Mouse (Mus musculus): ENCODE data around the gene Wdr83os. TPM values are rescaled to one million over a fixed set of nuclear protein-coding genes. Genes with fewer than 3 reads are reported as not detected.
A peak's percentile ranks its signal among the peaks of the same experiment; 100 is the strongest.
"Not testable (repeated sequence)": the region's sequence is repeated elsewhere in the genome, so short reads cannot be mapped to it uniquely, and the experiment has no call there.

Wdr83os gene
- polyA plus RNA-seq, 1 experiment from 2014 or later = 123 TPM

DNA sequence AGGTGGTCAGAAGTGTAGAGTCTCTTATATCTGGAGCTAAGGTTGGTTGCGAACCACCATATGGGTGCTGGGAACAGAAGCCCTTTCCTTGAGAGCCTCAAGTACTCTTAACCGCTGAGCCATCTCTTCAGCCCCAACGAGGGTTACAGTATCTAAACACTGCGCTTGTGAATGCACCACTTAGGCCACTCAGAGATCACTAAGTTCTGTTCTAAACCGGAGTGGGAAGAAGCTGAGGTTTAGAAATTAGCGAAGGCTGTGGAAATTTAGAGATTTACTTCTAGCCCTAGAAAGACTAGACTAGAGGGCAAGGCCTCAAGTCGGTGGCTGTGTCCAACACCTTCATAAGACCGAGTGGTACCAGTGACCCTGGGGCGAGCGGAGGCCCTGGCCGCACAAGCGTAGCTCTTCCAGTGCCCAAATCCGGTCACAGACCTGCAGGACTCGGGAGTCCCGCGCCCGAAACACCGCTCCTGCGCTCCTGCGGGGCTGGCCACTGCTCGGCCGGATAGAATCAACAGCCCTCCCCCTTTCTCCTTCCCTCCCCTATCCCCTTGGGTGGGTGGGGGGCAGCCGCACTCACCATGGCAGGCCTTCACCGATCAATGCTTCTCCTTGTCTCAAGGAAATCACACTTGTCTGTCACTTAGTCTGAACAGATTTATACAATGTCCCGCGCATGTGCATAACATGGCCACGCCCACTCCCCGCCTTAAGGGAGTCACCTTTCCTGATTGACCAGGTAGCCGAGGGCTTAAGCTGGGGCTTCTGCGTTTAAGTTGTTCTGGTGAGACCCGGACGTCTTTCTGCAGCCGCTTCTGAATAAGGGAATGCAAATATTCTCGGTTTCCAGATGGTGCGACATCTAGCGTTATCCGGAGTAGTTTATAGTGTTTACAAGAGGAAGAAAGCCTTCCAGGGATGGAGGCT lies 38.8 kb downstream of the Wdr83os start:
- ATAC-seq (ENCODE audit: low FRiP score) (peak; percentile 71), DNase-seq (ENCODE audit: low spot score) (peak; percentile 84)
- 7% methylated on average over 37 of the region's 37 CpGs for WGBS
- Histone ChIP-seq H3K9me3 (ENCODE audit: control insufficient read depth, low read length) (no peaks in the 10 kb centered on the region), H3K4me1 (replicated peaks; ENCODE audit: control insufficient read depth, insufficient read depth, low read length) (no peaks in the 10 kb centered on the region), H3K36me3 (ENCODE audit: control insufficient read depth, insufficient read depth, low read length) (no peaks in the 10 kb centered on the region), H3K4me2 (replicated peaks; ENCODE audit: low read depth, low read length) (peak overlapping the region; percentile 49), H3K9ac (ENCODE audit: low read depth, low read length) (peak overlapping the region; percentile 69; the same call in 1 of the 2 replicates), H3K27ac (ENCODE audit: low read depth, low read length) (peak overlapping the region; percentile 45; the same call in 1 of the 2 replicates), H3K4me3 (ENCODE audit: low read depth, low read length) (peak overlapping the region; percentile 58), H3K27me3 (ENCODE audit: control insufficient read depth, insufficient read depth, low read length) (no peaks in the 10 kb centered on the region)

GRCm38 (mm10) chr8:85120251-85120650 lies 39.7 kb downstream of the Wdr83os start:
- H3K27ac ChIP-seq (ENCODE audit: low read depth, low read length); DNase-seq (ENCODE audit: low spot score); H3K9ac ChIP-seq (ENCODE audit: low read depth, low read length); ATAC-seq (ENCODE audit: low FRiP score); H3K36me3 ChIP-seq (ENCODE audit: control insufficient read depth, insufficient read depth, low read length); H3K27me3 ChIP-seq (ENCODE audit: control insufficient read depth, insufficient read depth, low read length); H3K4me1 ChIP-seq (replicated peaks; ENCODE audit: control insufficient read depth, insufficient read depth, low read length); H3K4me3 ChIP-seq (ENCODE audit: low read depth, low read length); H3K4me2 ChIP-seq (replicated peaks; ENCODE audit: low read depth, low read length); H3K9me3 ChIP-seq (ENCODE audit: control insufficient read depth, low read length): not testable (repeated sequence)
- 87% methylated on average over 5 of the region's 5 CpGs for WGBS

GRCm38 (mm10) chr8:85122995-85123394 lies 42.5 kb downstream of the Wdr83os start, which contains the start of gene Zfp791:
Gene Zfp791, minus strand, starts transcription at chr8:85123095.
- no peaks in the 10 kb centered on the region for H3K36me3 ChIP-seq (ENCODE audit: control insufficient read depth, insufficient read depth, low read length)
- H3K27ac ChIP-seq (ENCODE audit: low read depth, low read length) = no peak within 1 kb of the TSS
- H3K4me3 ChIP-seq (ENCODE audit: low read depth, low read length) = no peak within 1 kb of the TSS
- H3K4me1 ChIP-seq (replicated peaks; ENCODE audit: control insufficient read depth, insufficient read depth, low read length) = no peaks in the 10 kb centered on the region
- 77% methylated on average over 3 of the region's 3 CpGs for WGBS
- H3K4me2 ChIP-seq (replicated peaks; ENCODE audit: low read depth, low read length) = no peak within 1 kb of the TSS
- H3K9me3 ChIP-seq (ENCODE audit: control insufficient read depth, low read length) = no peaks in the 10 kb centered on the region
- H3K27me3 ChIP-seq (ENCODE audit: control insufficient read depth, insufficient read depth, low read length) = no peaks in the 10 kb centered on the region
- no peak for ATAC-seq (ENCODE audit: low FRiP score)
- no peak for DNase-seq (ENCODE audit: low spot score)
- H3K9ac ChIP-seq (ENCODE audit: low read depth, low read length) = no peak within 1 kb of the TSS

GRCm38 (mm10) chr8:85123691-85124090 lies 43.2 kb downstream of the Wdr83os start:
- WGBS = 89% methylated on average over 8 of the region's 8 CpGs

More at GRCm38 (mm10) chr8:85123691-85124090, 43.2 kb downstream of the Wdr83os start:
- Histone ChIP-seq H3K4me2 (replicated peaks; ENCODE audit: low read depth, low read length) (no peak overlapping the region), H3K4me1 (replicated peaks; ENCODE audit: control insufficient read depth, insufficient read depth, low read length) (no peaks in the 10 kb centered on the region), H3K27me3 (ENCODE audit: control insufficient read depth, insufficient read depth, low read length) (no peaks in the 10 kb centered on the region), H3K27ac (ENCODE audit: low read depth, low read length) (no peak overlapping the region), H3K9ac (ENCODE audit: low read depth, low read length) (no peak overlapping the region), H3K4me3 (ENCODE audit: low read depth, low read length) (no peak overlapping the region), H3K9me3 (ENCODE audit: control insufficient read depth, low read length) (no peaks in the 10 kb centered on the region), H3K36me3 (ENCODE audit: control insufficient read depth, insufficient read depth, low read length) (no peaks in the 10 kb centered on the region)
- no peak for ATAC-seq (ENCODE audit: low FRiP score)
- DNase-seq (ENCODE audit: low spot score) = no peak

Other genes starting within 250 kb of the Wdr83os start
- gene Gadd45gip1, start 249.2 kb upstream of the Wdr83os start, polyA plus RNA-seq (2014; fragmentation: Nextera tagmentation; extraction: Ambion mirVana) = 36.0 and 37.2 TPM in 2 replicates
- gene Rad23a, start 240.1 kb upstream of the Wdr83os start, polyA plus RNA-seq (2014; fragmentation: Nextera tagmentation; extraction: Ambion mirVana) = 88.6 and 91.3 TPM in 2 replicates
- gene Calr, start 233.8 kb upstream of the Wdr83os start, polyA plus RNA-seq (2014; fragmentation: Nextera tagmentation; extraction: Ambion mirVana) = 837 and 845 TPM in 2 replicates
- 89.6 and 91.4 TPM in 2 replicates for gene Farsa, start 223.8 kb upstream of the Wdr83os start, polyA plus RNA-seq (2014; fragmentation: Nextera tagmentation; extraction: Ambion mirVana)
- gene Syce2, start 208.6 kb upstream of the Wdr83os start, polyA plus RNA-seq (2014; fragmentation: Nextera tagmentation; extraction: Ambion mirVana) = 51.1 and 57.8 TPM in 2 replicates
- gene Gcdh, start 186.8 kb upstream of the Wdr83os start, polyA plus RNA-seq (2014; fragmentation: Nextera tagmentation; extraction: Ambion mirVana) = 29.2 and 30.5 TPM in 2 replicates
- 12.0 and 14.8 TPM in 2 replicates for gene Klf1, start 178.8 kb upstream of the Wdr83os start, polyA plus RNA-seq (2014; fragmentation: Nextera tagmentation; extraction: Ambion mirVana)
- 5.8 and 6.4 TPM in 2 replicates for gene Dnase2a, start 172.2 kb upstream of the Wdr83os start, polyA plus RNA-seq (2014; fragmentation: Nextera tagmentation; extraction: Ambion mirVana)
- gene Mast1, start 143.4 kb upstream of the Wdr83os start, polyA plus RNA-seq (2014; fragmentation: Nextera tagmentation; extraction: Ambion mirVana) = 10.2 and 11.4 TPM in 2 replicates
- gene Rtbdn, start 133.7 kb upstream of the Wdr83os start, polyA plus RNA-seq (2014; fragmentation: Nextera tagmentation; extraction: Ambion mirVana) = 0.14 TPM in 1 of 2 replicates, not detected in the other
- not detected in 2 replicates for gene Gm49661, start 111.3 kb upstream of the Wdr83os start, polyA plus RNA-seq (2014; fragmentation: Nextera tagmentation; extraction: Ambion mirVana)
- gene Prdx2, start 111.2 kb upstream of the Wdr83os start, polyA plus RNA-seq (2014; fragmentation: Nextera tagmentation; extraction: Ambion mirVana) = 1,367 and 1,409 TPM in 2 replicates
- gene Rnaseh2a, start 111.0 kb upstream of the Wdr83os start, polyA plus RNA-seq (2014; fragmentation: Nextera tagmentation; extraction: Ambion mirVana) = 98.5 and 104 TPM in 2 replicates
- gene Junb, start 102.0 kb upstream of the Wdr83os start, polyA plus RNA-seq (2014; fragmentation: Nextera tagmentation; extraction: Ambion mirVana) = 6.2 and 6.4 TPM in 2 replicates
- 9.5 and 10.3 TPM in 2 replicates for gene Hook2, start 90.1 kb upstream of the Wdr83os start, polyA plus RNA-seq (2014; fragmentation: Nextera tagmentation; extraction: Ambion mirVana)
- gene Best2, start 66.2 kb upstream of the Wdr83os start, polyA plus RNA-seq (2014; fragmentation: Nextera tagmentation; extraction: Ambion mirVana) = not detected in 2 replicates
- gene Asna1, start 55.5 kb upstream of the Wdr83os start, polyA plus RNA-seq (2014; fragmentation: Nextera tagmentation; extraction: Ambion mirVana) = 134 TPM in 2 replicates
- 180 and 186 TPM in 2 replicates for gene Trir, start 53.9 kb upstream of the Wdr83os start, polyA plus RNA-seq (2014; fragmentation: Nextera tagmentation; extraction: Ambion mirVana)
- gene Tnpo2, start 43.8 kb upstream of the Wdr83os start, polyA plus RNA-seq (2014; fragmentation: Nextera tagmentation; extraction: Ambion mirVana) = 18.8 and 24.6 TPM in 2 replicates
- 27.2 and 27.4 TPM in 2 replicates for gene Fbxw9, start 20.7 kb upstream of the Wdr83os start, polyA plus RNA-seq (2014; fragmentation: Nextera tagmentation; extraction: Ambion mirVana)
- not detected in 2 replicates for gene Gm5741, start 12.8 kb upstream of the Wdr83os start, polyA plus RNA-seq (2014; fragmentation: Nextera tagmentation; extraction: Ambion mirVana)
- gene Dhps, start 9.0 kb upstream of the Wdr83os start, polyA plus RNA-seq (2014; fragmentation: Nextera tagmentation; extraction: Ambion mirVana) = 66.4 and 67.8 TPM in 2 replicates
- gene Wdr83, start 566 bp downstream of the Wdr83os start, polyA plus RNA-seq (2014; fragmentation: Nextera tagmentation; extraction: Ambion mirVana) = 52.6 and 55.9 TPM in 2 replicates
- gene Man2b1, start 2.5 kb downstream of the Wdr83os start, polyA plus RNA-seq (2014; fragmentation: Nextera tagmentation; extraction: Ambion mirVana) = 16.7 and 16.9 TPM in 2 replicates
- gene Zfp791, start 42.4 kb downstream of the Wdr83os start, polyA plus RNA-seq (2014; fragmentation: Nextera tagmentation; extraction: Ambion mirVana) = 1.0 and 1.2 TPM in 2 replicates
- not detected in 2 replicates for gene Cks1brt, start 71.2 kb downstream of the Wdr83os start, polyA plus RNA-seq (2014; fragmentation: Nextera tagmentation; extraction: Ambion mirVana)
- not detected in 2 replicates for gene Olfr371, start 145.2 kb downstream of the Wdr83os start, polyA plus RNA-seq (2014; fragmentation: Nextera tagmentation; extraction: Ambion mirVana)
- gene Orc6, start 218.9 kb downstream of the Wdr83os start, polyA plus RNA-seq (2014; fragmentation: Nextera tagmentation; extraction: Ambion mirVana) = 125 and 127 TPM in 2 replicates
- 174 and 194 TPM in 2 replicates for gene Vps35, start 219.1 kb downstream of the Wdr83os start, polyA plus RNA-seq (2014; fragmentation: Nextera tagmentation; extraction: Ambion mirVana)

All from hindbrain, embryonic 11.5 days (tissue).